Mouse (Mus musculus): ENCODE measurements around the gene Camta1.

DNA sequence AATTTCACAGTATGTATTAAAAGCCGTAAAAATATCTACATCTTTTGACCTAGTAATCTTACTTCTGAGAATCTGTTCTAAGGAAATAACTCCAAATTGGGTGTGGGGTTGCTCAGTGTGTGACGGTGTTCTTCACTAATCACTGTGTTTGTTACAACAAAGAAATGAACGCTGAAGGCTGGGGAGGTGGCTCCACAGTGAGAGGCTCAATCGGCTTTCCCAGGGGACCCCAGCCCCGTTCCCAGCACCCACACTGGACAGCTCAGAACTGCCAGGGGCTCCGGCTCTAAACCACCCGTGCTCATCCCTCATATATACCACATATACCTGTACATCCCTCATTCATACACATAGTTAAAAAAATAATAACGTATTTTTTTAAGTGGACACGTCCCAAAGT lies 1.8 kb upstream of the Camta1 start:
- TF ChIP-seq POLR2A (IDR thresholded peaks at IDR 0.05; ENCODE audit: borderline replicate concordance, low read depth, low read length) = no peak
- TF ChIP-seq CTCF (IDR thresholded peaks at IDR 0.05; ENCODE audit: low read depth, low read length) = no peak

Measured in bone marrow macrophage, adult 2 months (primary cell).